Mouse (Mus musculus): ENCODE data around the gene Ugt1a1. TPM values are rescaled to one million over a fixed set of nuclear protein-coding genes. Genes with fewer than 3 reads are reported as not detected.

The Ugt1a1 gene
- total RNA-seq, 2 experiments from 2014 or later: 0.39 to 0.83 TPM

Other genes with a start within 250 kb of the Ugt1a1 start
- gene Usp40, start 203.4 kb upstream of the Ugt1a1 start, total RNA-seq (2015): 5.5 and 13.0 TPM in 2 replicates
- 11.3 and 13.2 TPM in 2 replicates for gene Usp40, start 203.4 kb upstream of the Ugt1a1 start, total RNA-seq (2017)
- gene Ugt1a10, start 156.6 kb upstream of the Ugt1a1 start, total RNA-seq (2015): not detected in 2 replicates
- gene Ugt1a10, start 156.6 kb upstream of the Ugt1a1 start, total RNA-seq (2017): not detected in 2 replicates
- gene Ugt1a9, start 141.2 kb upstream of the Ugt1a1 start, total RNA-seq (2015): not detected in 2 replicates
- gene Ugt1a9, start 141.2 kb upstream of the Ugt1a1 start, total RNA-seq (2017): not detected in 2 replicates
- gene Ugt1a8, start 124.1 kb upstream of the Ugt1a1 start, total RNA-seq (2015): not detected in 2 replicates
- not detected in 2 replicates for gene Ugt1a8, start 124.1 kb upstream of the Ugt1a1 start, total RNA-seq (2017)
- gene Ugt1a7c, start 116.9 kb upstream of the Ugt1a1 start, total RNA-seq (2015): 24.0 and 29.5 TPM in 2 replicates
- gene Ugt1a7c, start 116.9 kb upstream of the Ugt1a1 start, total RNA-seq (2017): 37.6 and 47.2 TPM in 2 replicates
- 0.91 and 1.0 TPM in 2 replicates for gene Ugt1a6b, start 108.7 kb upstream of the Ugt1a1 start, total RNA-seq (2015)
- 0.87 and 1.6 TPM in 2 replicates for gene Ugt1a6b, start 108.7 kb upstream of the Ugt1a1 start, total RNA-seq (2017)
- 2.6 and 2.7 TPM in 2 replicates for gene Ugt1a6a, start 77.2 kb upstream of the Ugt1a1 start, total RNA-seq (2015)
- 0.71 and 2.0 TPM in 2 replicates for gene Ugt1a6a, start 77.2 kb upstream of the Ugt1a1 start, total RNA-seq (2017)
- gene Ugt1a5, start 45.9 kb upstream of the Ugt1a1 start, total RNA-seq (2015): 1.0 and 2.5 TPM in 2 replicates
- 0.81 TPM in 1 of 2 replicates, not detected in the other for gene Ugt1a5, start 45.9 kb upstream of the Ugt1a1 start, total RNA-seq (2017)
- 0.42 and 1.1 TPM in 2 replicates for gene Ugt1a2, start 11.4 kb upstream of the Ugt1a1 start, total RNA-seq (2015)
- 0.57 TPM in 1 of 2 replicates, not detected in the other for gene Ugt1a2, start 11.4 kb upstream of the Ugt1a1 start, total RNA-seq (2017)
- gene Dnajb3, start 6.2 kb upstream of the Ugt1a1 start, total RNA-seq (2015): 0.68 and 2.4 TPM in 2 replicates
- 0.17 and 1.2 TPM in 2 replicates for gene Dnajb3, start 6.2 kb upstream of the Ugt1a1 start, total RNA-seq (2017)
- 0.39 and 1.1 TPM in 2 replicates for gene Mroh2a, start 15.0 kb downstream of the Ugt1a1 start, total RNA-seq (2015)
- 0.10 and 0.17 TPM in 2 replicates for gene Mroh2a, start 15.0 kb downstream of the Ugt1a1 start, total RNA-seq (2017)
- gene Hjurp, start 65.7 kb downstream of the Ugt1a1 start, total RNA-seq (2015): 104 and 106 TPM in 2 replicates
- gene Hjurp, start 65.7 kb downstream of the Ugt1a1 start, total RNA-seq (2017): 156 and 189 TPM in 2 replicates
- gene Trpm8, start 65.7 kb downstream of the Ugt1a1 start, total RNA-seq (2015): not detected in 2 replicates
- gene Trpm8, start 65.7 kb downstream of the Ugt1a1 start, total RNA-seq (2017): not detected in 2 replicates
- not detected in 2 replicates for gene Spp2, start 195.0 kb downstream of the Ugt1a1 start, total RNA-seq (2015)
- not detected in 2 replicates for gene Spp2, start 195.0 kb downstream of the Ugt1a1 start, total RNA-seq (2017)